Mouse (Mus musculus) CD4-positive, CD25-positive, alpha-beta regulatory T cell, adult 4 months (primary cell): ENCODE results near the gene Egfr. TPM values are rescaled to one million over a fixed set of nuclear protein-coding genes. Genes with fewer than 3 reads are reported as not detected.

ENCODE experiments used
- polyA plus RNA-seq, 2 experiments: library from polyadenylated mRNA; unstranded; fragments of 100-300 nt; shearing (Covaris generic); gene quantifications; one replicate each; pipeline ENCODE4 v1.2.1; 2017

The Egfr gene
- polyA plus RNA-seq, 2 experiments from 2014 or later = 0.19 to 1.3 TPM

Other genes starting within 250 kb of the Egfr start
- gene Sec61g, start 243.7 kb upstream of the Egfr start, polyA plus RNA-seq = 1 to 10 TPM; 8.0 to 9.3 TPM
- gene Fbxo48, start 199.2 kb downstream of the Egfr start, polyA plus RNA-seq = under 1 TPM in 1 of 2 experiments, not detected in 1; 0.38 TPM